Mouse (Mus musculus): ENCODE data around the gene Gm14444.
"Not testable (repeated sequence)": the region's sequence is repeated elsewhere in the genome, so short reads cannot be mapped to it uniquely, and the experiment has no call there.

The Gm14444 gene

GRCm38 (mm10) chr2:175010022-175010421 lies at the start of gene Gm14444:
TSS of gene Gm14444 (plus strand) at chr2:175010241.
- in situ Hi-C loops (cut with MboI, MseI): not testable (repeated sequence)

- in situ Hi-C loops (cut with MboI, MseI): not testable (repeated sequence)
Measured at GRCm38 (mm10) chr2:174965466-174965865, 44.6 kb upstream of the Gm14444 start.

- in situ Hi-C loops (cut with MboI, MseI): not testable (repeated sequence)
Measured at GRCm38 (mm10) chr2:175044268-175044667, 34.2 kb downstream of the Gm14444 start.

- in situ Hi-C loops (cut with MboI, MseI): not testable (repeated sequence)
Measured at GRCm38 (mm10) chr2:175067681-175068261, 57.7 kb downstream of the Gm14444 start, which contains the start of gene Gm14393. TSS of gene Gm14393 (minus strand) at chr2:175067781.
